Mouse (Mus musculus): Measurements from ENCODE around the gene Ciapin1. TPM values are rescaled to one million over a fixed set of nuclear protein-coding genes. Genes with fewer than 3 reads are reported as not detected.
"Not testable (repeated sequence)": the region's sequence is repeated elsewhere in the genome, so short reads cannot be mapped to it uniquely, and the experiment has no call there.

Ciapin1 gene
- polyA plus RNA-seq, 1 experiment from 2014 or later, result 104 TPM

GRCm38 (mm10) chr8:94870474-94871107 is 32.4 kb upstream of the Ciapin1 start:
- no peaks in the 10 kb centered on the region for H3K27me3 ChIP-seq
- H3K27ac ChIP-seq, result peak overlapping the region; percentile 80
- ATAC-seq (ENCODE audit: borderline replicate concordance, extremely low read depth, low FRiP score, low TSS enrichment), result no peak
- peaks cover 19% of the 10 kb centered on the region for H3K36me3 ChIP-seq
- H3K4me1 ChIP-seq, result peaks cover 65% of the 10 kb centered on the region
- peak overlapping the region; percentile 94 for H3K4me2 ChIP-seq
- peak overlapping the region; percentile 50 for H3K9ac ChIP-seq
- no peaks in the 10 kb centered on the region for H3K9me3 ChIP-seq
- WGBS, result 3% methylated on average over 22 of the region's 22 CpGs
- peak overlapping the region; percentile 48 for H3K4me3 ChIP-seq

GRCm38 (mm10) chr8:94870003-94870402 is 31.8 kb upstream of the Ciapin1 start:
- no peak for ATAC-seq (ENCODE audit: borderline replicate concordance, extremely low read depth, low FRiP score, low TSS enrichment)
- H3K4me1 ChIP-seq, result peaks cover 59% of the 10 kb centered on the region
- H3K9ac ChIP-seq, result peak overlapping the region; percentile 50; the same call in 1 of the 2 replicates
- H3K4me2 ChIP-seq, result peak overlapping the region; percentile 94
- peaks cover 23% of the 10 kb centered on the region for H3K36me3 ChIP-seq
- H3K4me3 ChIP-seq, result 0 out of 2 replicates have a peak overlapping the region, but pooled peaks have one; percentile 48
- H3K9me3 ChIP-seq, result no peaks in the 10 kb centered on the region
- no peaks in the 10 kb centered on the region for H3K27me3 ChIP-seq
- H3K27ac ChIP-seq, result 0 out of 2 replicates have a peak overlapping the region, but pooled peaks have one; percentile 4
- 37% methylated on average over 4 of the region's 4 CpGs for WGBS

- H3K4me3 ChIP-seq, result no peak overlapping the region
- H3K27me3 ChIP-seq, result no peaks in the 10 kb centered on the region
- WGBS, result 43% methylated on average over 7 of the region's 7 CpGs
- H3K9ac ChIP-seq, result 0 out of 2 replicates have a peak overlapping the region, but pooled peaks have one; percentile 1
- H3K4me2 ChIP-seq, result peak overlapping the region; percentile 35; the same call in 1 of the 2 replicates
- peaks cover 51% of the 10 kb centered on the region for H3K4me1 ChIP-seq
- peaks cover 32% of the 10 kb centered on the region for H3K36me3 ChIP-seq
- no peaks in the 10 kb centered on the region for H3K9me3 ChIP-seq
- ATAC-seq (ENCODE audit: borderline replicate concordance, extremely low read depth, low FRiP score, low TSS enrichment), result no peak
- H3K27ac ChIP-seq, result peak overlapping the region; percentile 47
Observed at GRCm38 (mm10) chr8:94869146-94869545, 31.0 kb upstream of the Ciapin1 start.

- Histone ChIP-seq H3K36me3 (peaks cover 49% of the 10 kb centered on the region), H3K27me3 (no peaks in the 10 kb centered on the region), H3K4me2 (no peak overlapping the region), H3K4me3 (no peak overlapping the region), H3K9ac (no peak overlapping the region), H3K27ac (no peak overlapping the region), H3K4me1 (peaks cover 42% of the 10 kb centered on the region), H3K9me3 (no peaks in the 10 kb centered on the region)
- WGBS, result 83% methylated on average over 9 of the region's 9 CpGs
- ATAC-seq (ENCODE audit: borderline replicate concordance, extremely low read depth, low FRiP score, low TSS enrichment), result no peak
Observed at GRCm38 (mm10) chr8:94866921-94867320, 28.8 kb upstream of the Ciapin1 start.

- no peak overlapping the region for H3K9ac ChIP-seq
- H3K4me1 ChIP-seq, result peaks cover 26% of the 10 kb centered on the region
- no peak overlapping the region for H3K4me3 ChIP-seq
- H3K4me2 ChIP-seq, result no peak overlapping the region
- H3K27me3 ChIP-seq, result no peaks in the 10 kb centered on the region
- WGBS, result 85% methylated on average over 10 of the region's 10 CpGs
- H3K27ac ChIP-seq, result no peak overlapping the region
- ATAC-seq (ENCODE audit: borderline replicate concordance, extremely low read depth, low FRiP score, low TSS enrichment), result no peak
- H3K9me3 ChIP-seq, result no peaks in the 10 kb centered on the region
- peaks cover 62% of the 10 kb centered on the region for H3K36me3 ChIP-seq
Observed at GRCm38 (mm10) chr8:94865292-94865691, 27.1 kb upstream of the Ciapin1 start.

GRCm38 (mm10) chr8:94863897-94864673 is 25.9 kb upstream of the Ciapin1 start:
- no peak overlapping the region for H3K4me2 ChIP-seq
- H3K4me1 ChIP-seq, result peaks cover 18% of the 10 kb centered on the region
- H3K36me3 ChIP-seq, result peaks cover 66% of the 10 kb centered on the region
- WGBS, result 70% methylated on average over 10 of the region's 10 CpGs
- H3K9ac ChIP-seq, result no peak overlapping the region
- H3K27me3 ChIP-seq, result no peaks in the 10 kb centered on the region
- peak overlapping the region; percentile 6; the same call in 1 of the 2 replicates for H3K27ac ChIP-seq
- no peaks in the 10 kb centered on the region for H3K9me3 ChIP-seq
- H3K4me3 ChIP-seq, result no peak overlapping the region
- no peak for ATAC-seq (ENCODE audit: borderline replicate concordance, extremely low read depth, low FRiP score, low TSS enrichment)

- WGBS, result 79% methylated on average over 12 of the region's 12 CpGs
- no peak overlapping the region for H3K4me3 ChIP-seq
- no peak for ATAC-seq (ENCODE audit: borderline replicate concordance, extremely low read depth, low FRiP score, low TSS enrichment)
- H3K27me3 ChIP-seq, result no peaks in the 10 kb centered on the region
- H3K27ac ChIP-seq, result peak overlapping the region; percentile 53
- H3K9ac ChIP-seq, result no peak overlapping the region
- H3K4me1 ChIP-seq, result peaks cover 16% of the 10 kb centered on the region
- H3K36me3 ChIP-seq, result peaks cover 66% of the 10 kb centered on the region
- H3K9me3 ChIP-seq, result no peaks in the 10 kb centered on the region
- no peak overlapping the region for H3K4me2 ChIP-seq
Observed at GRCm38 (mm10) chr8:94862487-94863220, 24.5 kb upstream of the Ciapin1 start.

- H3K4me1 ChIP-seq, result peaks cover 16% of the 10 kb centered on the region
- H3K4me3 ChIP-seq, result no peak overlapping the region
- no peak for ATAC-seq (ENCODE audit: borderline replicate concordance, extremely low read depth, low FRiP score, low TSS enrichment)
- H3K9ac ChIP-seq, result no peak overlapping the region
- 73% methylated on average over 8 of the region's 8 CpGs for WGBS
- H3K4me2 ChIP-seq, result no peak overlapping the region
- H3K27me3 ChIP-seq, result no peaks in the 10 kb centered on the region
- no peaks in the 10 kb centered on the region for H3K9me3 ChIP-seq
- H3K36me3 ChIP-seq, result peaks cover 55% of the 10 kb centered on the region
- no peak overlapping the region for H3K27ac ChIP-seq
Observed at GRCm38 (mm10) chr8:94861352-94861910, 23.3 kb upstream of the Ciapin1 start.

- under 1% methylated on average over 68 of the region's 68 CpGs for WGBS
- no peaks in the 10 kb centered on the region for H3K27me3 ChIP-seq
- peak within 1 kb of the TSS; percentile 30; the same call in 1 of the 2 replicates for H3K27ac ChIP-seq
- peak within 1 kb of the TSS; percentile 81 for H3K4me3 ChIP-seq
- H3K4me2 ChIP-seq, result peak within 1 kb of the TSS; percentile 71
- peaks cover 16% of the 10 kb centered on the region for H3K4me1 ChIP-seq
- peak within 1 kb of the TSS; percentile 92 for H3K9ac ChIP-seq
- peak; percentile 71 for ATAC-seq (ENCODE audit: borderline replicate concordance, extremely low read depth, low FRiP score, low TSS enrichment)
- no peaks in the 10 kb centered on the region for H3K9me3 ChIP-seq
- H3K36me3 ChIP-seq, result peaks cover 40% of the 10 kb centered on the region
Observed at GRCm38 (mm10) chr8:94857346-94858173, 19.4 kb upstream of the Ciapin1 start, which contains the start of gene Polr2c. Gene Polr2c (plus strand): TSS chr8:94857450.

GRCm38 (mm10) chr8:94857011-94857345 is 18.8 kb upstream of the Ciapin1 start:
- Histone ChIP-seq H3K9me3 (no peaks in the 10 kb centered on the region), H3K4me1 (peaks cover 16% of the 10 kb centered on the region), H3K9ac (0 out of 2 replicates have a peak overlapping the region, but pooled peaks have one; percentile 16), H3K36me3 (peaks cover 42% of the 10 kb centered on the region), H3K4me2 (0 out of 2 replicates have a peak overlapping the region, but pooled peaks have one; percentile 29), H3K4me3 (peak overlapping the region; percentile 81), H3K27me3 (no peaks in the 10 kb centered on the region), H3K27ac (no peak overlapping the region)
- 27% methylated on average over 5 of the region's 5 CpGs for WGBS
- no peak for ATAC-seq (ENCODE audit: borderline replicate concordance, extremely low read depth, low FRiP score, low TSS enrichment)

GRCm38 (mm10) chr8:94854761-94855160 is 16.6 kb upstream of the Ciapin1 start:
- H3K27ac ChIP-seq; ATAC-seq (ENCODE audit: borderline replicate concordance, extremely low read depth, low FRiP score, low TSS enrichment); H3K4me3 ChIP-seq; H3K27me3 ChIP-seq; H3K9ac ChIP-seq; H3K4me2 ChIP-seq; H3K9me3 ChIP-seq: not testable (repeated sequence)
- WGBS, result 84% methylated on average over 11 of the region's 11 CpGs
- Histone ChIP-seq H3K4me1 (peaks cover 16% of the 10 kb centered on the region), H3K36me3 (peaks cover 46% of the 10 kb centered on the region)
